Mouse (Mus musculus) erythroblast, embryonic 14.5 days (primary cell): ENCODE results near the gene Osbpl5. TPM values are rescaled to one million over a fixed set of nuclear protein-coding genes. Genes with fewer than 3 reads are reported as not detected.
"Not testable (repeated sequence)": the region's sequence is repeated elsewhere in the genome, so short reads cannot be mapped to it uniquely, and the experiment has no call there.

Experiments used
- H3K27me3 ChIP-seq: 2 replicates; pipeline ENCODE4 v1.6.1; 2012; ENCODE audit warnings: inconsistent platforms; ENCODE audit not compliant: control insufficient read depth
- H3K36me3 ChIP-seq: 2 replicates; pipeline ENCODE4 v1.6.1; 2012; ENCODE audit warnings: mild to moderate bottlenecking, inconsistent platforms; ENCODE audit not compliant: control insufficient read depth
- H3K4me1 ChIP-seq: 2 replicates; pipeline ENCODE4 v1.6.1; 2012; ENCODE audit warnings: inconsistent platforms; ENCODE audit not compliant: control insufficient read depth
- H3K4me3 ChIP-seq: replicated peaks from 2 replicates; pipeline ENCODE3; 2012; ENCODE audit warnings: moderate library complexity, mild to moderate bottlenecking, inconsistent platforms
- H3K9me3 ChIP-seq: 2 replicates; pipeline ENCODE4 v1.6.1; 2012; ENCODE audit warnings: low read length, inconsistent platforms, mixed read lengths; ENCODE audit not compliant: control insufficient read depth
- GATA1 ChIP-seq: IDR thresholded peaks from 2 replicates; pipeline ENCODE4 v1.6.1; 2012; ENCODE audit warnings: low read length, inconsistent platforms, mixed read lengths
- TAL1 ChIP-seq: IDR thresholded peaks from 3 replicates; pipeline ENCODE4 v1.6.1; 2012; ENCODE audit warnings: low read length, inconsistent platforms, mixed read lengths
- polyA plus RNA-seq: library from polyadenylated mRNA; stranded (reverse); fragments of >175 nt; gene quantifications from 2 replicates; pipeline ENCODE4 v1.2.3, GENCODE M21; 2012

Gene Osbpl5
- polyA plus RNA-seq, 1 experiment = not detected

DNA sequence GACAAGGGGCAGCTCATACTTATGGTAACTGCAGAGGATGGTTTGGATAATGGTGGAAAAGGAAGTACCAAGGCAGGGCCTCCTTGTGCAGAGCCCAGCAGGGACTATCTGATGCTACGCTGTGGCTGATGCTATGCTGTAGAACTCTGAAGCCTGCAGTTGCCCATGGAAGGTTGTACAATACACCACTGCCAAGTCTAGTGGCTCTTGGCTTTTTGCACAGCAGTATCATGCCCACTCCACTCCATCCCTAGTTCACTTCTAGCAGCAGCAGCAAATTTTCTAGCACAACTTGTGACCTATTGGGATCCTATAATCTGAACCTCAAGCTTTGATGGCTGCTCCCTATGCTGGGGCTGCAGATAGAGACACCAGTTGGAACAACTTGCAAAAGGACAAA, 75.2 kb downstream of the Osbpl5 start:
- H3K27me3 ChIP-seq = peaks cover 9% of the 10 kb centered on the region
- TF ChIP-seq TAL1 (no peak), GATA1 (no peak)
- no peak overlapping the region for H3K4me3 ChIP-seq
- no peaks in the 10 kb centered on the region for H3K36me3 ChIP-seq
- H3K9me3 ChIP-seq = no peaks in the 10 kb centered on the region
- peaks cover 4% of the 10 kb centered on the region for H3K4me1 ChIP-seq

GRCm38 (mm10) chr7:143680836-143681235, 75.9 kb downstream of the Osbpl5 start:
- not testable (repeated sequence) for H3K36me3 ChIP-seq, H3K27me3 ChIP-seq, H3K9me3 ChIP-seq, H3K4me3 ChIP-seq, H3K4me1 ChIP-seq

DNA sequence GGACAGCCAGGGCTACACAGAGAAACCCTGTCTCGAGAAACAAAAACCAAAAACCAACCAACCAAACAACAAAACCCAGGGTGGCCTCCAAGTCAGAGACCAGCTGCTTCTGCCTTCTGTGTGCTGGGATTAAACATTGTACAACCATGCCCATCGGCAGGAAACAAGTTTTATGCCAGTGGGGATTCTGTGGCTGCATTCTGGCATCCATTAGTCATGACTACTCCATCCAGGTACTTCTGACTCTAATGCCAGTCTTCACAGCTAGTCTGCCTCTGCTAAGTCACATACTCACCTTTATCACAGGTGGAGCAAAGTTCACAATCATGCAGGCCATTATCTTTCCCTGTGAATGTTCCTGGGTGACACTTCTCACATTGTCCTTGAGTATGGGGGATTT, 77.1 kb downstream of the Osbpl5 start:
- H3K4me1 ChIP-seq, H3K4me3 ChIP-seq, H3K36me3 ChIP-seq, H3K27me3 ChIP-seq, H3K9me3 ChIP-seq: not testable (repeated sequence)

GRCm38 (mm10) chr7:143666427-143667311, 90.1 kb downstream of the Osbpl5 start:
- Histone ChIP-seq H3K4me3 (no peak overlapping the region), H3K36me3 (no peaks in the 10 kb centered on the region), H3K4me1 (peaks cover 12% of the 10 kb centered on the region)

DNA sequence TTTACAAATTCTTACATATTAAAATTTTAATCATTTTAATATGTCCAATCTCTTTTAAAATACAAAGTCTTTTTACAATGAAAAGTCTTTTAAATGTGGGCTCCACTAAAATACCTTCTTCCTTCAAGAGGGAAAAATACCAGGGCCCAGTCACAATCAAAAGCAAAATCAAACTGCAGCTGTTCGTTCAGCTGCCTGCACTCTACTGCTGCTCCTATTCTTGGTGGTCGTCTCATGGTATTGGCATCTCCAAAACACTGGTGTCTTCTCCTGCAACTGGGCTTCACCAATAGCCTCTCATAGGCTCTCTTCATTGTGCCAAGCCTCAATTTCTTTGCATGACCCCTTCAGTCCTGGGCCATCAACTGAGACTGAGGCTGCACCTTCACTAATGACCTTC, 93.3 kb downstream of the Osbpl5 start:
- Histone ChIP-seq H3K4me3 (no peak overlapping the region), H3K4me1 (peaks cover 12% of the 10 kb centered on the region), H3K36me3 (no peaks in the 10 kb centered on the region), H3K9me3 (peaks cover 5% of the 10 kb centered on the region; the same call in 1 of the 2 replicates), H3K27me3 (no peaks in the 10 kb centered on the region)
- TF ChIP-seq TAL1 = no peak
- TF ChIP-seq GATA1 = no peak

More at GRCm38 (mm10) chr7:143666427-143667311, 90.1 kb downstream of the Osbpl5 start:
- Histone ChIP-seq H3K27me3 (no peaks in the 10 kb centered on the region), H3K9me3 (peaks cover 5% of the 10 kb centered on the region; the same call in 1 of the 2 replicates)
- TF ChIP-seq TAL1 (no peak), GATA1 (no peak)

- Histone ChIP-seq H3K4me1 (no peaks in the 10 kb centered on the region), H3K9me3 (no peaks in the 10 kb centered on the region), H3K27me3 (no peaks in the 10 kb centered on the region), H3K4me3 (no peak overlapping the region), H3K36me3 (no peaks in the 10 kb centered on the region)
- TF ChIP-seq TAL1 = no peak
- TF ChIP-seq GATA1 = no peak
These were observed 96.0 kb downstream of the Osbpl5 start for GRCm38 (mm10) chr7:143660797-143661196.

DNA sequence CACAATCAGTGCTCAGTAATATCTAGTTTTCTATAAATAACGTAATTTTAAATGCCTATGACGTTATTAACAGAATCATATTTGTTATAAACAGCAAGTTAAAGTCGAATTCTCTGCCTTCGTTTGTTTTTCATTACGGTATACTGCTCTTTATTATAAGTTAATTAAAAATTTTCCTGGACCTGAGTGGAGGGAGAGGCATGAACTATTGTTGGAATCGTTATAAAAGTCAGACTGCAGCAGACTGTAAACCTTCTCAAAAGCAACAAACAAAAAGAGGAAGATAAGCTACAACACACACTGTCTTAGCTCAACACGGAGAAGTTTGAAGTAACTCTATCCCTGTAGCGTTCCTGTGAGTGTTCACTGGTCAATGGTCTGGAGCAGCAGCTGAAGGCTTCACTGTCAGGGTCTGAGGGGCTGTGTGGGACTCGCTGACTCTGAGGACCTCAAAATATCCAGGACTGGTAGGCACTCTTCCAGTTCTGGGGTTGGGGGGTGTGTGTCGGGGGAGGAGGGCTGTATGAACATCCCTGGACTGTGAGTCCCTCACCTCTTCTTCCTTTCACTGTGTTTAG, 106.9 kb downstream of the Osbpl5 start:
- not testable (repeated sequence) for H3K4me3 ChIP-seq, H3K27me3 ChIP-seq, H3K36me3 ChIP-seq, H3K9me3 ChIP-seq, H3K4me1 ChIP-seq

DNA sequence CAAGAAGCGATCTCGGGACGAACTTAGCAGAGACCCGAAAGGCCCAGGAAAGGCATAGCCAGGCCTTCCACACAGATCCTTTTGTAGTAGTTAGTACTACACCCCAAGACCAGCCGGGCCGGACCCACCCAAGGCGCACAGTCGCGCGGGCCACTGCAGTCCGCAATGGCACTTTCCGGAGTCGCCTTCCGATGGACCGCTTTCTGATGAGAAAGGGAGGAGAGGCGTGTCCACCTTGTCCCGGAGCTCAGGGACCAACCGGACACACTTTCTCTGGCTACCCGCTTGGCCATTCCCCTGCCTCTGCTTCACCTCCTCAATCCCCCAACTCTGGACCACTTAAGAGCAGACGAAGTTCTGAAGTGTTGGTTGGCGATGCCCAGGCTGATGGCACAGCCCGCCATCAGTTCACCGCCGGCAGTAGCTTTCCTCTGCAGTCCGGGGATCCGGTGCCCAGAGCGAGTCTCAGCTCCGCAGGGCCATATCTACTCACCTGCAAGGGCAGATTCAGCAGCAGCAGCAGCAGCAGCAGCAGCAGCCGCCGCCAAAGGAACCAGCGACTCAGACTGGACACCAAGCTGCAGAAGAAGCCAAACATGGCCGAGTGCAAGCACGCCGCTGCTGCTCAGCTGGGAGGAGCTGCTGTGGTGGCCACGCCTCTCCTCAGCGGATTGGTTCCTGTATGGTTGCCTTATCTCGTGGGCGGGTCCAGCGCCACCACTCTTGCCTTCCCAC, 107.6 kb downstream of the Osbpl5 start, which contains the start of gene Tnfrsf22:
TSS of gene Tnfrsf22 (minus strand) at position 628 of the 735 bp plus-strand sequence.
- peaks cover 8% of the 10 kb centered on the region for H3K27me3 ChIP-seq
- peaks cover 5% of the 10 kb centered on the region for H3K9me3 ChIP-seq
- H3K4me1 ChIP-seq = peaks cover 6% of the 10 kb centered on the region
- no peaks in the 10 kb centered on the region for H3K36me3 ChIP-seq
- peak within 1 kb of the TSS; percentile 51 for H3K4me3 ChIP-seq
- no peak for TF ChIP-seq TAL1
- no peak for TF ChIP-seq GATA1

DNA sequence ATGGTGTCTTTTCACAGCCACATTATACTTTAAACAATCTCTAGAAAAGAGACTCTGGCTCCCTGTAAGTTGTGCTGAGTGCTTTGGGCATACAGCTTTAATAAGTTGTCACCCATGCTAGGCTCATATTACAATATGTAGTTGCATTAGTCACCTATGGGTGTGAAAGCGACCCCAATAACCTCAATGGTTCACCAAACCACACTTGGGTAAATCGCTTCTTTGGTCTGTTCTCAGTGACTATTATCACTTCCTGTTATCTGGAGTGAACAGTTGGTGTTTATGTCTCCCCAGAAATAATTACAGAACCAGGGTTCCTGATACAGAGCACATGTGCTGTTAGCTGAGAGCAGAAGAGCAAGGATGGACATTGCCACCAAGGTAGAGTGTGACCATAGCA, 112.8 kb downstream of the Osbpl5 start:
- H3K27me3 ChIP-seq, H3K36me3 ChIP-seq, H3K9me3 ChIP-seq, H3K4me3 ChIP-seq, H3K4me1 ChIP-seq: not testable (repeated sequence)

Other genes starting within 250 kb of the Osbpl5 start
- gene Nap1l4, start 207.9 kb downstream of the Osbpl5 start, polyA plus RNA-seq = 5.7 and 6.2 TPM in 2 replicates
- 8.7 and 12.5 TPM in 2 replicates for gene Cars, start 156.9 kb downstream of the Osbpl5 start, polyA plus RNA-seq
- gene Tnfrsf26, start 128.3 kb downstream of the Osbpl5 start, polyA plus RNA-seq = not detected in 2 replicates
- not detected in 2 replicates for gene Tnfrsf22, start 107.3 kb downstream of the Osbpl5 start, polyA plus RNA-seq
- gene Tnfrsf23, start 71.1 kb downstream of the Osbpl5 start, polyA plus RNA-seq = 0.02 and 0.14 TPM in 2 replicates
- not detected in 2 replicates for gene Mrgprg, start 10.0 kb upstream of the Osbpl5 start, polyA plus RNA-seq
- gene Mrgpre, start 27.5 kb upstream of the Osbpl5 start, polyA plus RNA-seq = not detected in 2 replicates
- gene Nadsyn1, start 65.9 kb upstream of the Osbpl5 start, polyA plus RNA-seq = 0.11 and 0.16 TPM in 2 replicates
- 0.02 and 0.12 TPM in 2 replicates for gene Dhcr7, start 66.2 kb upstream of the Osbpl5 start, polyA plus RNA-seq
- not detected in 2 replicates for gene Gm498, start 109.9 kb upstream of the Osbpl5 start, polyA plus RNA-seq
- under 0.01 TPM in 1 of 2 replicates, not detected in the other for gene Shank2, start 244.9 kb upstream of the Osbpl5 start, polyA plus RNA-seq